Mouse (Mus musculus) B cell, adult 2 months (primary cell): ENCODE measurements around the gene Slc27a5.

Experiments
- DNase-seq, 2 experiments: peaks; one replicate each; pipeline ENCODE4 v3.0.0; 2022

Slc27a5 gene

GRCm38 (mm10) chr7:13023928-13024731, 26.1 kb upstream of the Slc27a5 start:
- peak; percentile 97 to 98 for DNase-seq

- DNase-seq: peak; percentile 56 to 63
These were observed 25.0 kb upstream of the Slc27a5 start for GRCm38 (mm10) chr7:13022773-13023535.

- DNase-seq: no peak
These were observed 17.2 kb upstream of the Slc27a5 start for GRCm38 (mm10) chr7:13015217-13015616.

GRCm38 (mm10) chr7:13014275-13014839, 16.4 kb upstream of the Slc27a5 start:
- DNase-seq: no peak

GRCm38 (mm10) chr7:13013671-13014070, 15.7 kb upstream of the Slc27a5 start:
- no peak for DNase-seq

- no peak for DNase-seq
These were observed 12.3 kb upstream of the Slc27a5 start, which contains the start of gene Zbtb45 for GRCm38 (mm10) chr7:13010005-13010908. TSS of gene Zbtb45 (minus strand) at chr7:13010034.

GRCm38 (mm10) chr7:13009143-13010004, 11.4 kb upstream of the Slc27a5 start:
- peak; percentile 91 to 93 for DNase-seq

- DNase-seq: no peak
These were observed 9.5 kb upstream of the Slc27a5 start for GRCm38 (mm10) chr7:13007341-13008092.

- DNase-seq: no peak
These were observed 8.5 kb upstream of the Slc27a5 start for GRCm38 (mm10) chr7:13006531-13006930.

GRCm38 (mm10) chr7:13006011-13006410, 8.0 kb upstream of the Slc27a5 start:
- no peak for DNase-seq

GRCm38 (mm10) chr7:13003380-13003779, 5.4 kb upstream of the Slc27a5 start:
- DNase-seq: no peak

GRCm38 (mm10) chr7:13001584-13001983, 3.6 kb upstream of the Slc27a5 start:
- DNase-seq: no peak

GRCm38 (mm10) chr7:12998851-12999250, 859 bp upstream of the Slc27a5 start, which contains the start of gene Trim28:
TSS of gene Trim28 (plus strand) at chr7:12999114.
- no peak for DNase-seq

- no peak for DNase-seq
These were observed 762 bp downstream of the Slc27a5 start for GRCm38 (mm10) chr7:12997230-12997629.

- no peak for DNase-seq
These were observed 2.1 kb downstream of the Slc27a5 start for GRCm38 (mm10) chr7:12995862-12996261.

GRCm38 (mm10) chr7:12993148-12993547, 4.8 kb downstream of the Slc27a5 start:
- DNase-seq: no peak

GRCm38 (mm10) chr7:12992222-12992621, 5.8 kb downstream of the Slc27a5 start:
- DNase-seq: peak; percentile 73 to 74

- no peak for DNase-seq
These were observed 10.4 kb downstream of the Slc27a5 start for GRCm38 (mm10) chr7:12987409-12988189.

- DNase-seq: no peak
These were observed 11.1 kb downstream of the Slc27a5 start for GRCm38 (mm10) chr7:12986906-12987305.

- no peak for DNase-seq
These were observed 12.3 kb downstream of the Slc27a5 start for GRCm38 (mm10) chr7:12985724-12986123.
